Mouse (Mus musculus) cerebellum, adult 9-10 months (tissue): ENCODE data around the gene Slc38a1.
A peak's percentile ranks its signal among the peaks of the same experiment; 100 is the strongest.

Source experiments
- DNase-seq: peaks from one replicate; pipeline ENCODE4 v3.0.0; 2022

Slc38a1 gene

GRCm38 (mm10) chr15:96642436-96643405, at the start of gene Slc38a1:
Slc38a1 (minus strand) TSS chr15:96642913.
- peak; percentile 65 for DNase-seq

GRCm38 (mm10) chr15:96692401-96692800, 49.7 kb upstream of the Slc38a1 start:
- DNase-seq = no peak

GRCm38 (mm10) chr15:96691381-96691780, 48.7 kb upstream of the Slc38a1 start:
- no peak for DNase-seq

- DNase-seq = no peak
Measured at GRCm38 (mm10) chr15:96690829-96691228, 48.1 kb upstream of the Slc38a1 start.

GRCm38 (mm10) chr15:96689919-96690318, 47.2 kb upstream of the Slc38a1 start:
- DNase-seq = no peak

GRCm38 (mm10) chr15:96688784-96689318, 46.1 kb upstream of the Slc38a1 start:
- DNase-seq = no peak

GRCm38 (mm10) chr15:96688036-96688435, 45.3 kb upstream of the Slc38a1 start:
- DNase-seq = no peak

- DNase-seq = no peak
Measured at GRCm38 (mm10) chr15:96687366-96687765, 44.7 kb upstream of the Slc38a1 start.

- DNase-seq = peak; percentile 20
Measured at GRCm38 (mm10) chr15:96686201-96687159, 43.8 kb upstream of the Slc38a1 start.

GRCm38 (mm10) chr15:96685273-96685672, 42.6 kb upstream of the Slc38a1 start:
- no peak for DNase-seq

- DNase-seq = no peak
Measured at GRCm38 (mm10) chr15:96684132-96684830, 41.6 kb upstream of the Slc38a1 start.

GRCm38 (mm10) chr15:96678871-96679773, 36.4 kb upstream of the Slc38a1 start:
- no peak for DNase-seq

GRCm38 (mm10) chr15:96676518-96676917, 33.8 kb upstream of the Slc38a1 start:
- DNase-seq = peak; percentile 20

- no peak for DNase-seq
Measured at GRCm38 (mm10) chr15:96675744-96676143, 33.0 kb upstream of the Slc38a1 start.

- no peak for DNase-seq
Measured at GRCm38 (mm10) chr15:96675055-96675454, 32.3 kb upstream of the Slc38a1 start.

GRCm38 (mm10) chr15:96674089-96674488, 31.4 kb upstream of the Slc38a1 start:
- no peak for DNase-seq

- no peak for DNase-seq
Measured at GRCm38 (mm10) chr15:96669721-96670120, 27.0 kb upstream of the Slc38a1 start.

GRCm38 (mm10) chr15:96666663-96667062, 23.9 kb upstream of the Slc38a1 start:
- DNase-seq = peak; percentile 79

GRCm38 (mm10) chr15:96665889-96666288, 23.2 kb upstream of the Slc38a1 start:
- peak; percentile 88 for DNase-seq

GRCm38 (mm10) chr15:96660590-96661141, 18.0 kb upstream of the Slc38a1 start:
- no peak for DNase-seq

GRCm38 (mm10) chr15:96658275-96658602, 15.5 kb upstream of the Slc38a1 start:
- DNase-seq = no peak
